Mouse (Mus musculus): ENCODE results near the gene Fmo6. TPM values are rescaled to one million over a fixed set of nuclear protein-coding genes. Genes with fewer than 3 reads are reported as not detected.

Fmo6 gene
- polyA plus RNA-seq, 1 experiment from 2014 or later = not detected

- no peaks in the 10 kb centered on the region for H3K9me3 ChIP-seq (replicated peaks; ENCODE audit: low read length)
- H3K4me3 ChIP-seq (replicated peaks; ENCODE audit: low read depth, low read length) = no peak overlapping the region
- WGBS = 66% methylated on average over 4 of the region's 4 CpGs
- H3K9ac ChIP-seq (ENCODE audit: low read depth, low read length) = no peak overlapping the region
- no peaks in the 10 kb centered on the region for H3K36me3 ChIP-seq (ENCODE audit: insufficient read depth, low read length)
- no peak for DNase-seq (ENCODE audit: low spot score)
- H3K27ac ChIP-seq = no peak overlapping the region
- no peak for ATAC-seq (replicated peaks; ENCODE audit: low FRiP score, low read depth)
- no peak for TF ChIP-seq CTCF (IDR thresholded peaks at IDR 0.05; ENCODE audit: low read depth)
- no peak overlapping the region for H3K4me2 ChIP-seq (ENCODE audit: low read length)
- H3K27me3 ChIP-seq (ENCODE audit: insufficient read depth, low read length) = no peaks in the 10 kb centered on the region
- no peaks in the 10 kb centered on the region for H3K4me1 ChIP-seq (replicated peaks; ENCODE audit: insufficient read depth, low read length)
These were observed 54.6 kb downstream of the Fmo6 start for GRCm38 (mm10) chr1:162882681-162883080.

DNA sequence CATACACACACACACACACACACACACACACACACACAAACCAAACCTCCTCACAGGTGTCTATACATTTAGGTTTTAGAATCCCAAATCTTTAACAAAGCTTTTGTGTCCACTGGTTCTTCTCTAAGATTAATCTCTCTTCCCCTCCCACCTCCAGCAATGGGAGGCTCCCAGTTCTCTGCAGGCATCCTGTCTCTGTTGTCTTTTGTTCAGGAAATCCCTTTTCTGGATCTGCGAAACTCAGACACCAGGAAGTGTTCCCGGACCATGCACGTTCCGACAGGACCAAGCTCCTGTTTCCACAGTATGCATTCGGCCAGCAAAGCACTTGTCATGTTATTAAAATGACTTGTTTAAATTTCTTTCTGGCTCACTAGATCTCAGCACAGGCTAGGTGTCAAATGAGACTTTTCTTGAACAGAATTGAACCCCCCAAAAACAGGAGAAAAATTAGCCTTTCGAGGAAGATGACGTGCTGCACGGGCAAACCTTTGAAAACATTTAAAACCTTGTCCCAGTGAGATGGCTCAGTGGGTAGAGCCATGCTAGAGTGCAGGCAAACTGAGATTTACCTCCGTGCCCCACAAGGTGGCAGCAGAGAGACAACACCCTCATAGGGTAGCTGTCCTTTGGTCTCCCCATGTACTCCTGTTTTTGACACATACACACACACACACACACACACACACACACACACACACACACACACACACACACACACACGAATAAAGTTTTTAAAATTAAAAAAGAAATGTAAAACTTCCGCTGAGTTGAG is 57.5 kb downstream of the Fmo6 start:
- H3K4me1 ChIP-seq (replicated peaks; ENCODE audit: insufficient read depth, low read length) = no peaks in the 10 kb centered on the region
- no peak overlapping the region for H3K4me2 ChIP-seq (ENCODE audit: low read length)
- H3K27me3 ChIP-seq (ENCODE audit: insufficient read depth, low read length) = no peaks in the 10 kb centered on the region
- TF ChIP-seq CTCF (IDR thresholded peaks at IDR 0.05; ENCODE audit: low read depth) = peak; percentile 63
- H3K9ac ChIP-seq (ENCODE audit: low read depth, low read length) = no peak overlapping the region
- H3K36me3 ChIP-seq (ENCODE audit: insufficient read depth, low read length) = no peaks in the 10 kb centered on the region
- no peak for ATAC-seq (replicated peaks; ENCODE audit: low FRiP score, low read depth)
- H3K4me3 ChIP-seq (replicated peaks; ENCODE audit: low read depth, low read length) = no peak overlapping the region
- no peaks in the 10 kb centered on the region for H3K9me3 ChIP-seq (replicated peaks; ENCODE audit: low read length)
- WGBS = 58% methylated on average over 11 of the region's 11 CpGs
- H3K27ac ChIP-seq = no peak overlapping the region
- DNase-seq (ENCODE audit: low spot score) = no peak

GRCm38 (mm10) chr1:162875091-162875490 is 62.2 kb downstream of the Fmo6 start:
- no peak for DNase-seq (ENCODE audit: low spot score)
- no peak for ATAC-seq (replicated peaks; ENCODE audit: low FRiP score, low read depth)
- no peak overlapping the region for H3K27ac ChIP-seq
- peaks cover 9% of the 10 kb centered on the region for H3K4me1 ChIP-seq (replicated peaks; ENCODE audit: insufficient read depth, low read length)
- H3K9ac ChIP-seq (ENCODE audit: low read depth, low read length) = no peak overlapping the region
- no peak overlapping the region for H3K4me3 ChIP-seq (replicated peaks; ENCODE audit: low read depth, low read length)
- no peaks in the 10 kb centered on the region for H3K36me3 ChIP-seq (ENCODE audit: insufficient read depth, low read length)
- 43% methylated on average over 3 of the region's 3 CpGs for WGBS
- TF ChIP-seq CTCF (IDR thresholded peaks at IDR 0.05; ENCODE audit: low read depth) = no peak
- H3K27me3 ChIP-seq (ENCODE audit: insufficient read depth, low read length) = no peaks in the 10 kb centered on the region
- H3K4me2 ChIP-seq (ENCODE audit: low read length) = no peak overlapping the region
- no peaks in the 10 kb centered on the region for H3K9me3 ChIP-seq (replicated peaks; ENCODE audit: low read length)

GRCm38 (mm10) chr1:162871701-162872311 is 65.5 kb downstream of the Fmo6 start:
- DNase-seq (ENCODE audit: low spot score) (peak; percentile 55), ATAC-seq (replicated peaks; ENCODE audit: low FRiP score, low read depth) (peak; percentile 64)
- Histone ChIP-seq H3K27me3 (ENCODE audit: insufficient read depth, low read length) (no peaks in the 10 kb centered on the region), H3K4me3 (replicated peaks; ENCODE audit: low read depth, low read length) (no peak overlapping the region), H3K36me3 (ENCODE audit: insufficient read depth, low read length) (no peaks in the 10 kb centered on the region), H3K4me2 (ENCODE audit: low read length) (no peak overlapping the region), H3K4me1 (replicated peaks; ENCODE audit: insufficient read depth, low read length) (peaks cover 9% of the 10 kb centered on the region), H3K9me3 (replicated peaks; ENCODE audit: low read length) (no peaks in the 10 kb centered on the region), H3K27ac (peak overlapping the region; percentile 68), H3K9ac (ENCODE audit: low read depth, low read length) (no peak overlapping the region)
- 21% methylated on average over 9 of the region's 9 CpGs for WGBS
- no peak for TF ChIP-seq CTCF (IDR thresholded peaks at IDR 0.05; ENCODE audit: low read depth)

- DNase-seq (ENCODE audit: low spot score) (no peak), ATAC-seq (replicated peaks; ENCODE audit: low FRiP score, low read depth) (no peak)
- no peak overlapping the region for H3K4me2 ChIP-seq (ENCODE audit: low read length)
- 70% methylated on average over 7 of the region's 7 CpGs for WGBS
- no peak overlapping the region for H3K4me3 ChIP-seq (replicated peaks; ENCODE audit: low read depth, low read length)
- no peaks in the 10 kb centered on the region for H3K27me3 ChIP-seq (ENCODE audit: insufficient read depth, low read length)
- TF ChIP-seq CTCF (IDR thresholded peaks at IDR 0.05; ENCODE audit: low read depth) = no peak
- H3K27ac ChIP-seq = no peak overlapping the region; the same call in 1 of the 2 replicates
- H3K9me3 ChIP-seq (replicated peaks; ENCODE audit: low read length) = no peaks in the 10 kb centered on the region
- no peaks in the 10 kb centered on the region for H3K36me3 ChIP-seq (ENCODE audit: insufficient read depth, low read length)
- no peak overlapping the region for H3K9ac ChIP-seq (ENCODE audit: low read depth, low read length)
- H3K4me1 ChIP-seq (replicated peaks; ENCODE audit: insufficient read depth, low read length) = peaks cover 9% of the 10 kb centered on the region
These were observed 66.3 kb downstream of the Fmo6 start for GRCm38 (mm10) chr1:162870978-162871377.

DNA sequence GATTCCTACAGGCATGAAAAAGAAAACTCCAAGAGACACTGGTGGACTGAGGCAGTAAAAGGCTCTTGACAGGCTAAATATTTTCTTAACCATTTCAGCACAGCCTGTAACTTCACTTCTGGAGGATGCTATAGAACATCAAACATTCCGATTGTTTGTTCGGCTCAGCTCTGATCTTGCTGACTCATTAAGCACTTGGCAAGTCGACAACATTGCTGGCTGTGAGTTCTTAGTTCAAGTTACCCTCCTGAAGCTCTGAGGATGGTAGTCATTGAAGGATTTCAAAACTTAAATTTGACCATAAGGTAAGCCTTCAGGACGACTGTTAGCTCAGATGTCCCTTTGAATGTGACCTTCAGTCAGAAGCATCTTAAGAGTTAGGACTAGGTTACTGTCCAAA is 69.9 kb downstream of the Fmo6 start:
- H3K36me3 ChIP-seq (ENCODE audit: insufficient read depth, low read length) = no peaks in the 10 kb centered on the region
- H3K4me1 ChIP-seq (replicated peaks; ENCODE audit: insufficient read depth, low read length) = peaks cover 9% of the 10 kb centered on the region
- no peak for TF ChIP-seq CTCF (IDR thresholded peaks at IDR 0.05; ENCODE audit: low read depth)
- H3K9me3 ChIP-seq (replicated peaks; ENCODE audit: low read length) = no peaks in the 10 kb centered on the region
- H3K4me3 ChIP-seq (replicated peaks; ENCODE audit: low read depth, low read length) = no peak overlapping the region
- H3K27me3 ChIP-seq (ENCODE audit: insufficient read depth, low read length) = no peaks in the 10 kb centered on the region
- 67% methylated on average over 4 of the region's 4 CpGs for WGBS
- H3K27ac ChIP-seq = no peak overlapping the region
- H3K4me2 ChIP-seq (ENCODE audit: low read length) = no peak overlapping the region
- ATAC-seq (replicated peaks; ENCODE audit: low FRiP score, low read depth) (no peak), DNase-seq (ENCODE audit: low spot score) (no peak)
- no peak overlapping the region for H3K9ac ChIP-seq (ENCODE audit: low read depth, low read length)

Other genes starting within 250 kb of the Fmo6 start
- gene Prrc2c, start 197.0 kb downstream of the Fmo6 start, polyA plus RNA-seq (2015; fragmentation: Nextera tagmentation; extraction: Ambion mirVana) = 107 and 131 TPM in 2 replicates
- 2.2 and 2.3 TPM in 2 replicates for gene Fmo4, start 123.5 kb downstream of the Fmo6 start, polyA plus RNA-seq (2015; fragmentation: Nextera tagmentation; extraction: Ambion mirVana)
- gene Fmo1, start 70.9 kb downstream of the Fmo6 start, polyA plus RNA-seq (2015; fragmentation: Nextera tagmentation; extraction: Ambion mirVana) = 82.2 and 82.5 TPM in 2 replicates
- 30.3 and 31.8 TPM in 2 replicates for gene Fmo2, start 38.8 kb downstream of the Fmo6 start, polyA plus RNA-seq (2015; fragmentation: Nextera tagmentation; extraction: Ambion mirVana)
- 0.25 TPM in 1 of 2 replicates, not detected in the other for gene Fmo3, start 47.0 kb upstream of the Fmo6 start, polyA plus RNA-seq (2015; fragmentation: Nextera tagmentation; extraction: Ambion mirVana)
- gene Mroh9, start 148.2 kb upstream of the Fmo6 start, polyA plus RNA-seq (2015; fragmentation: Nextera tagmentation; extraction: Ambion mirVana) = not detected in 2 replicates